Mouse (Mus musculus) forebrain, embryonic 12.5 days (tissue): ENCODE data around the gene Fundc2. TPM values are rescaled to one million over a fixed set of nuclear protein-coding genes. Genes with fewer than 3 reads are reported as not detected.

ENCODE experiments used
- polyA plus RNA-seq: library from polyadenylated mRNA; unstranded; fragments of >200 nt; fragmentation: Nextera tagmentation; extraction: Ambion mirVana; gene quantifications from 2 replicates; pipeline ENCODE4 v1.2.1, GENCODE M21; 2016

The Fundc2 gene
- polyA plus RNA-seq, 1 experiment from 2014 or later: 29.0 TPM

Other genes starting within 250 kb of the Fundc2 start
- gene Smim9, start 218.6 kb upstream of the Fundc2 start, polyA plus RNA-seq: not detected in 2 replicates
- gene F8, start 216 bp downstream of the Fundc2 start, polyA plus RNA-seq: 1.6 and 1.8 TPM in 2 replicates
- 23.0 and 26.9 TPM in 2 replicates for gene Cmc4, start 34.2 kb downstream of the Fundc2 start, polyA plus RNA-seq
- gene Mtcp1, start 34.2 kb downstream of the Fundc2 start, polyA plus RNA-seq: 13.2 and 13.4 TPM in 2 replicates
- 64.4 and 66.4 TPM in 2 replicates for gene Brcc3, start 34.2 kb downstream of the Fundc2 start, polyA plus RNA-seq
- gene Vbp1, start 131.9 kb downstream of the Fundc2 start, polyA plus RNA-seq: 252 and 259 TPM in 2 replicates
- 21.1 and 21.2 TPM in 2 replicates for gene Rab39b, start 195.8 kb downstream of the Fundc2 start, polyA plus RNA-seq